Mouse (Mus musculus) T-helper 2 cell (primary cell): ENCODE measurements around the gene Acacb.

Experiments used
- in situ Hi-C: fragments of 300-600 bp; cut with MboI, MseI; formaldehyde crosslinking; loops from one replicate; pipeline ENCODE4 v1.15.1; 2025; ENCODE audit warnings: high pct_unique_total_duplicates

Acacb gene

DNA sequence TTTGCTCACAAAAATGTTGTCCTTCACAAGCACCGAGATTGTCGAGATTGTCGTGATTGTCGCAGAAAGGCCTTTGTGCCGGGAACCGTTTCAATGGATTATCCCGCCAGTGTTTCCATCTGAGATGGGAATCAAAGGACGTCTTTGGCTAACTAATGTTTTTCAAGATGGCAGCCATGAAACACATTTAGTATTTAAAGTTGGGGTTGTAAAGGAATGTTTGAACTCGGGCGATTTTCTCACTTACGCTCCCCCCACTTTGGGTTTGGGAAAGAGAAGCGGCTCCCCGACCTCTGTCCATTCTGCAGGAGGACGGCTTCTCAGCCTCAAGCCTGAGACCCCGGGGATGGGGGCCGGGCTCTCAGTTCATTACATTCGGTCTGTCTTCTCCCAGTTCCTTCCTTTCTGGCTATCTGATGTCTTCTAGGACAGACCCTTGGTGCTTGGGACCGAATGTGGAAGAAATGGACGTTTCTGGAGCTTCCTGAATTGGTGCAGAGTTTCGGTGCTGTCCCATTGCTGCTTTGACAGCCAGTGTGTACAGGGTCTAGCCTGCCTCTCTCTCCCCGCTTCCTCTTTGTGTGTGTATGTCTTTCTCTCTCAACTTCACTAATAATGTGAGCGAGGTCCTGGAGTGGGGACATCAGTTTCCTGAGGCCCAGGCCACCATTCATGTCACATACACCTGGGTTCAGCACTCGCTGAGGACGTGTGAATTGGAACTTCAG is 153.7 kb downstream of the Acacb start:
- in situ Hi-C loops, result no loop called here
